Mouse (Mus musculus): ENCODE measurements around the gene Rarg.

The Rarg gene

GRCm38 (mm10) chr15:102204674-102205505, 52.4 kb downstream of the Rarg start, which contains the start of gene Csad:
Csad (minus strand) TSS chr15:102204724.
- peak; percentile 79 for DNase-seq (ENCODE audit: low read depth, low spot score)

- DNase-seq (ENCODE audit: low read depth, low spot score) = peak; percentile 89
These were observed 53.4 kb downstream of the Rarg start for GRCm38 (mm10) chr15:102203835-102204381.

GRCm38 (mm10) chr15:102202971-102203834, 54.1 kb downstream of the Rarg start, which contains the start of gene Zfp740:
Zfp740 (plus strand) TSS chr15:102203249.
- DNase-seq (ENCODE audit: low read depth, low spot score) = peak; percentile 94

GRCm38 (mm10) chr15:102198841-102199240, 58.5 kb downstream of the Rarg start:
- DNase-seq (ENCODE audit: low read depth, low spot score) = no peak

- no peak for DNase-seq (ENCODE audit: low read depth, low spot score)
These were observed 61.9 kb downstream of the Rarg start for GRCm38 (mm10) chr15:102195373-102195772.

- no peak for DNase-seq (ENCODE audit: low read depth, low spot score)
These were observed 62.9 kb downstream of the Rarg start for GRCm38 (mm10) chr15:102194439-102194838.

- DNase-seq (ENCODE audit: low read depth, low spot score) = no peak
These were observed 63.7 kb downstream of the Rarg start for GRCm38 (mm10) chr15:102193652-102194051.

- DNase-seq (ENCODE audit: low read depth, low spot score) = no peak
These were observed 64.4 kb downstream of the Rarg start for GRCm38 (mm10) chr15:102192820-102193386.

GRCm38 (mm10) chr15:102192271-102192812, 65.0 kb downstream of the Rarg start:
- no peak for DNase-seq (ENCODE audit: low read depth, low spot score)

GRCm38 (mm10) chr15:102191699-102192098, 65.6 kb downstream of the Rarg start:
- no peak for DNase-seq (ENCODE audit: low read depth, low spot score)

GRCm38 (mm10) chr15:102188883-102189282, 68.4 kb downstream of the Rarg start:
- peak; percentile 54 for DNase-seq (ENCODE audit: low read depth, low spot score)

GRCm38 (mm10) chr15:102188096-102188495, 69.2 kb downstream of the Rarg start:
- DNase-seq (ENCODE audit: low read depth, low spot score) = no peak

- DNase-seq (ENCODE audit: low read depth, low spot score) = no peak
These were observed 71.1 kb downstream of the Rarg start for GRCm38 (mm10) chr15:102186239-102186638.
